Mouse (Mus musculus) lung, postnatal 0 days (tissue): ENCODE measurements around the gene Aagab.

ENCODE experiments used
- CTCF ChIP-seq: IDR thresholded peaks from 2 replicates; pipeline ENCODE4 v1.5.1; 2016; ENCODE audit warnings: antibody characterized with exemption, mild to moderate bottlenecking
- EP300 ChIP-seq: IDR thresholded peaks from 2 replicates; pipeline ENCODE4 v1.6.1; 2016; ENCODE audit warnings: antibody characterized with exemption, mild to moderate bottlenecking, control low read depth

DNA sequence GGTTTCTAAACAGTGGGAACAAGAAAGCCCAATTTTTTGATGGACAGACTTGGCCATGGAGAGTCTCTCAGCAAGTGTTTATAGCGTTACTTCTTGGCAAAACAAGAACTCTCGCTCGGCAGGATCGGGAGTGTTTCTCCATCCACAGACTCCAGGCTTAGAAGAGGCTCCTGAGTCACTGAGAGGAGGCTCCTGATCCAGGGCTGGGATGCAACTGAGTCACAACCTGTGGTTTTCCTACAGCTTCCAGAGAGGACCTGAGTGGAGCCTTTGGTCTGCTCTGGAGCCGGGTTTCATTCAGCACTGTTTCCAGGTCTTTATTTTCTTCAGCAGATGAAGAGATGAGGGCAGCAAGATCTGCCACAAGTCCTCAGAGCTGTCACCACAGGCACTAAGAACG, 5.5 kb downstream of the Aagab start:
- TF ChIP-seq CTCF, result no peak
- TF ChIP-seq EP300, result no peak
